Mouse (Mus musculus) thymus, postnatal 10 days (tissue): ENCODE measurements around the gene Cd163l1.

Source experiments
- DNase-seq, 2 experiments: peaks; one replicate each; pipeline ENCODE4 v3.0.0; 2021; ENCODE audit warnings: low spot score in 2 of 2

Gene Cd163l1

DNA sequence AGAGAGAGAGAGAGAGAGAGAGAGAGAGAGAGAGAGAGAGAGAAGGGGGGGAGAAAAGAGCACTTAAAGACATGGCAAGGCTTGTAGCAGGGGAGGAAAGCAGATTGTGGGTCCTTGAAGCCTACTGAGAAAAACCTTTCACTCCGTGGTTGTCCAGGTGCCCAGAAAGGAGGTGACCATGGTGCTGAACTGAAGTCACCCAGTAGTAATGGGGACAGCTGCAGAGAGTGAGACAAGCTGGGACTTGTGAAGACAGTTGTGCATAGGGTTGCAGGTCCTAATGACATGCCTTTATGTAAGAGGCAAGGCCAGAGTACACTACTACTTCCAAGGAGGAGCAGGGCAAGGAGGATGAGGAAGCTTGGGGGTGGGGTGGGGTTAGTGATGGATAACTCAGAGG lies 1.2 kb downstream of the Cd163l1 start:
- no peak for DNase-seq

DNA sequence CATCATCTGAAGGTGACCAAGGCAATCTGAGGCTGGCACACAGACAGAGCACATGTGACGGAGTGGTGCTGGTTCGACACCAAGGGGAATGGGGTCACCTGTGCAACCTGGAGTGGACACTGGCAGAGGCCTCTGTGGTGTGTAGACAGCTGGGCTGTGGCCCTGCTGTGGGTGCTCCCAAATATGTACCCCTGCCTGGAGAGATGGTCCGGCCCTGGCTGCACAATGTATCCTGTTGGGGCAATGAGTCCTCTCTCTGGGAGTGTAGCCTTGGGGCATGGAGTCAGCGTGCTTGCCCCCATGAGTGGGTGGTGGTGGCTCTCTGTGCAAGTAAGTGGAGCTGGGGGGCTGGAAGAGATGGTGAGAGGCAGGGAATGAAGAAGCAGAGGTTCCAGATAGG lies 2.3 kb downstream of the Cd163l1 start:
- no peak for DNase-seq

DNA sequence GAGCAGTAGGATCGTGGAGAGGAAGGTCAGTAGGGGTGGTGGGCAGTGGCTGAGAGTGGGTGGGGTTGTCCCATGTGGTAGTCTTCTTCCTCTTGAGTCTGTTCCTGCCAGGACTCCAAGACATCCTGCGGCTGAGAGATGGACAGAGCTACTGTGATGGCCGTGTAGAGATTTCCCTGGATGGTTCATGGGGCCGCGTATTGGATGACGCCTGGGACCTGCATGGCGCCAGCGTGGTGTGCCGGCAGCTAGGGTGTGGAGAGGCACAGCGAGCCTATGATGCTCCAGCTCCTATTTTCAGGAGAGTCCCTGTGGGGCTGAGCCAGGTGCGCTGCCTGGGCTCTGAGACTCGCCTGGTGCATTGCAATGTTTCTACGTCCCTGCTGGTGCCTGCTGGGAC lies 6.1 kb downstream of the Cd163l1 start:
- DNase-seq = no peak

DNA sequence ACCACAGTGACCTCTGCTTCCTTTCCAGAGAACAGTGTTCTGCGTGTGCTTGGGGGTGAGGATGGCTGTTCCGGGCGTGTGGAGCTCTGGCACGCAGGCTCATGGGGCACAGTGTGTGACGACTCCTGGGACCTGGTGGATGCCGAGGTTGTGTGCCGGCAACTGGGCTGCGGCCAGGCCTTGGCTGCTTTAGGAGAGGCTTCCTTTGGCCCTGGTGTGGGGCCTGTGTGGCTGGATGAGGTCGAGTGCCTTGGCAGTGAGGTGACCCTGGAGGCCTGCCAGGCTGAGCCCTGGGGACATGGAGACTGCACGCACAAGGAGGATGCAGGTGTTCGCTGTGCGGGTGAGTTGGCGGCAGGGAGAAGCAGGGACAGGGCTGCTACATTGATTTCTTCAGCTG lies 10.4 kb downstream of the Cd163l1 start:
- DNase-seq = no peak

DNA sequence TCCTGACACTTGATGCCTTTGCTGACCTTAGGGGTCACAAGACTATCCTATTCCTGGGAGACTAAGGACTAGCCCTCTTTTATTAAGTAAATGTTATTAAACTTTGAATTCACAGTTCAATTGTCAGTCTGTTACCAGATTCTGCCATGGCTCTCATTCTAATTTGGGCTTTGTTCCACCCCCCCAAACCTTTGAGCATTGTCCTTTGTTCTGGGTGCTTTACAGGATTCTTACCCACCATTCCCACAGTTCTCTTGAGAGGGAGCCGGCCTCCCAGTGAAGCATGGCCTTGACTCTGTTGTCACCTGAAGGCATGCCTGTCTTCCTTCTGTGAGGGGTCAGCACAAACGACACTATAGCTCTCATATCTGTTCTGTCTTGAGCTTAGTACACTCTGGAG lies 13.0 kb downstream of the Cd163l1 start:
- no peak for DNase-seq

DNA sequence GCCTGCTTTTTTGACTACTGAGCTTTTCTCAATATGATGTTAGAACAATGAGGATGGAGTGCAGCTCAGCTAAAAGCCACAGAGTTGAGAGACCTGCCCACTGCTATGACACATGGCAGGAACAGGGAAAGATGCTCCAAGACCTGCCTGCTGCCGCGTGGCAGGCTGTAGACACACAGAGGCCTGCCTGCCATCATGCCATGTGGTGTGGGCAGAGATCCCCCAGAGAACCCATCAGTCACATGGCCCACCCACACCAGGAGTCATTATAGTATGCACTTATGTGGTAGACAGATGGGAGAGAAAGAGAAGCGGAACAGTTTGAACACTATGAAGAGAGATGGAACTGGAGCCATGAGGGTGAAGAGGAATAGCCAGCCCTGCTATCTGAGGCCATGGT lies 15.6 kb downstream of the Cd163l1 start:
- DNase-seq = no peak

DNA sequence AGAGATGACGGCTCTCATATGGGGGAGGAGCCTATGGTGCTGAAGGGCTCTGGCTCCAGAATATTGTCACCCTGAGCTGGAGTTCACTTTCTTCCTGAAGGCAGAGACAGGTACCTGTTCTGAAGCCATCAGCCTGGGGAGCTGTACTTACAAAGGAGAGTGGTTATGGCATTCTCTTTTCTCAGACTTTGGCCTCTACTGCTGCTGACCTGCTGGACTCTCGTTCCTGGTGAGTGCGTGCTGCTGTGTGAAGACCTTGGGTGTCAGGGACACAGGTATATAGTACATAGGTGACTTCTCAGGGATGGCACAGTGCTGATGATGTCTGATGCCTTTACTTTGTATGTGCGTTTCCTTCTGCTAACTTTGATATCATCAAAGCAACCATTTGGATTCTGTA lies 29.1 kb downstream of the Cd163l1 start, which contains the start of gene 5830411N06Rik:
Gene 5830411N06Rik, plus strand, starts transcription at position 69 of the 400 bp plus-strand sequence.
- DNase-seq = no peak

DNA sequence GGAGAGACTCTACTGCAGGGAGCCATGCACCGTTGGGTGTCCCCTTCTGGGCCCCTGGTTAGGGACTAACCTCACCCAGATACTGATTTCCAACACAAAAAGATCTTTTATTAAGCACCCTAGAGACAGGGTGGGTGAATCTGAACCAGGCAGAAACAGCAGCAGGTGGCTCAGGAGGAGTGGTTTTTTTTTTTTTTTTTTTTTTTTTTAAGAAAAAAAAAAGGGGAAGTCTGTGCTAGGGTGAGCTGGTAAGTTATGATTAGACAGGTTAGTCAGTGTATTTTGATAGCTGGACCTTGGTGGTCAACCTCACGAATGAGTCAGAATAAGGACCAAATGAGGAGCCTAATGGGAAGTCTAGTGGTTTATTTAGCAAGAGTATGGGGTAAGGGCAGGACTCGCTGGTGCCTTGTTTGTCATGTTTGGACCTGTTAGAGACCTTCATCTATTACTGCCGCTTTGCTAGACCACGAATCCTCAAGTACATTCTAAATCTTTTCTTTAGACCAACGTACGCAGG lies 35.8 kb downstream of the Cd163l1 start:
- no peak for DNase-seq
